Mouse (Mus musculus): ENCODE data around the gene Chn2. TPM values are rescaled to one million over a fixed set of nuclear protein-coding genes. Genes with fewer than 3 reads are reported as not detected.

Gene Chn2
- polyA plus RNA-seq, 1 experiment from 2014 or later: 7.6 TPM

- Histone ChIP-seq H3K36me3 (no peaks in the 10 kb centered on the region), H3K9ac (no peak overlapping the region), H3K4me2 (no peak overlapping the region), H3K9me3 (replicated peaks) (no peaks in the 10 kb centered on the region), H3K27me3 (replicated peaks) (no peaks in the 10 kb centered on the region), H3K4me3 (no peak overlapping the region), H3K4me1 (replicated peaks) (peaks cover 14% of the 10 kb centered on the region), H3K27ac (ENCODE audit: poor library complexity, severe bottlenecking) (no peak overlapping the region)
- WGBS: 86% methylated on average over 6 of the region's 6 CpGs
- no peak for ATAC-seq (ENCODE audit: insufficient number of reproducible peaks, low FRiP score)
These were observed 36.1 kb downstream of the Chn2 start for GRCm38 (mm10) chr6:54075419-54075818.

GRCm38 (mm10) chr6:54076625-54077024 lies 37.3 kb downstream of the Chn2 start:
- WGBS: 71% methylated on average over 5 of the region's 5 CpGs
- Histone ChIP-seq H3K4me1 (replicated peaks) (peaks cover 4% of the 10 kb centered on the region), H3K9me3 (replicated peaks) (no peaks in the 10 kb centered on the region), H3K4me2 (no peak overlapping the region), H3K27me3 (replicated peaks) (no peaks in the 10 kb centered on the region), H3K27ac (ENCODE audit: poor library complexity, severe bottlenecking) (no peak overlapping the region), H3K9ac (no peak overlapping the region), H3K4me3 (no peak overlapping the region), H3K36me3 (no peaks in the 10 kb centered on the region)
- ATAC-seq (ENCODE audit: insufficient number of reproducible peaks, low FRiP score): no peak

- Histone ChIP-seq H3K36me3 (no peaks in the 10 kb centered on the region), H3K27me3 (replicated peaks) (no peaks in the 10 kb centered on the region), H3K4me3 (no peak overlapping the region), H3K4me1 (replicated peaks) (peaks cover 8% of the 10 kb centered on the region; the same call in 1 of the 2 replicates), H3K4me2 (no peak overlapping the region), H3K9me3 (replicated peaks) (no peaks in the 10 kb centered on the region), H3K27ac (ENCODE audit: poor library complexity, severe bottlenecking) (no peak overlapping the region), H3K9ac (no peak overlapping the region)
- ATAC-seq (ENCODE audit: insufficient number of reproducible peaks, low FRiP score): no peak
- WGBS: 29% methylated on average over 2 of the region's 2 CpGs
These were observed 38.9 kb downstream of the Chn2 start for GRCm38 (mm10) chr6:54078269-54078668.

DNA sequence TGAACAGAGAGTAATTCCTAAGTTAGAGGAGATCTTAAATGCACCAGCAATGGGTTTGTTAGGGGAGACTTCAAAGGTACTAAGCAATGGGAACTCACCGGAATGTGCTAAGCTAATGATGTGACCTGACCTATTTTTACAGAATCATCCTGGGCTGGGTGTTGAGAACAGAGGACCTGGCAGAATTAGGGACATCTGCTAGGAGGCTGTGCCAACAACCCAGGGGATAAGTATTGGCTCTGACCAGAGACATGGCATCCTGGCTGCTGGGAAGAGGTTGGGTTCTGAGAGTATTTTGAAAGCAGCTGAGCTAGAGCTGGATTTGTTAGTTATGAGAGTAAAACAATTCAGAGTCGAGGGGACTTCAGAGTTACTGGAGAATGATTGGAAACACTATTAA lies 40.5 kb downstream of the Chn2 start:
- ATAC-seq (ENCODE audit: insufficient number of reproducible peaks, low FRiP score): no peak
- 88% methylated on average over 2 of the region's 2 CpGs for WGBS
- Histone ChIP-seq H3K27ac (ENCODE audit: poor library complexity, severe bottlenecking) (no peak overlapping the region), H3K4me3 (no peak overlapping the region), H3K27me3 (replicated peaks) (no peaks in the 10 kb centered on the region), H3K4me2 (no peak overlapping the region), H3K9me3 (replicated peaks) (no peaks in the 10 kb centered on the region), H3K9ac (no peak overlapping the region), H3K4me1 (replicated peaks) (peaks cover 10% of the 10 kb centered on the region), H3K36me3 (no peaks in the 10 kb centered on the region)

DNA sequence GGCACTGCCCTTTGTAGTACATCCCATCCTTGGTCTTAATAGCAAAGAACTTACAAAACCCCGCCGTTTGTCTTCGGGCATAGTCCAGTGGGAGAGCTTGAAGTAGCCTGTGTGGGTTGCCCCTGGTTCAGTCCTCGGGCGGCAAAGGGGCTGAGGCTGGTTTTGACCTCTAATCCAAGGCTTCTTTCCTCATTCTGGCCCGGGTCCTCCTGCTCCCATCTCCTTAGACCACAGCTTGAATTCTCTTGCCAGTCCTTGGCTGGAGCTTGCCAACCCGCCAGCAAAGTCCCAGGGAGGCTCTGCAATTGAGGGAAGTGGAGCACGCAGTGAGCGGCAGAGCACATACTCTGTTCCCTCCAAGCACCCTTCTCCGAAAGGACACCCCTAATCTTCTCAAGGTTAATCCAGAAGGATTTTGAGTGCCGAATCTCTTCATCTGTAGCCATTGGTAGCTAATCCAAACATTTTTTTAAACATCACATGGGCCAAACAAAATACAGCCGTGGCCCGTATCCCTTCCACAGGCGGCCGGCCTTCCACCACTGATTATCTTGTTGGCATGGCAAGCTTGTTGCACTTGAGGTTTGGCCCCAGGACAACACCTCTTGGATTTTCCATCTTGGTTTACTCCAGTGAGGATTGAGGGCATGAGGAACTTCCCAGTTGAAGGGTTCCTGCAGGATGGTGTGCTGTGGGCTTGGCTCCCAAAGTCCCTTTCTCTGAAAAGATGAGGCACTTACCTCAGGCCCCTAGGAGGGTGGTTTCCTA lies 41.3 kb downstream of the Chn2 start:
- Histone ChIP-seq H3K9ac (no peak overlapping the region), H3K9me3 (replicated peaks) (no peaks in the 10 kb centered on the region), H3K36me3 (no peaks in the 10 kb centered on the region), H3K4me2 (no peak overlapping the region), H3K4me3 (no peak overlapping the region), H3K4me1 (replicated peaks) (peaks cover 19% of the 10 kb centered on the region), H3K27me3 (replicated peaks) (no peaks in the 10 kb centered on the region), H3K27ac (ENCODE audit: poor library complexity, severe bottlenecking) (no peak overlapping the region)
- no peak for ATAC-seq (ENCODE audit: insufficient number of reproducible peaks, low FRiP score)
- 85% methylated on average over 15 of the region's 15 CpGs for WGBS

DNA sequence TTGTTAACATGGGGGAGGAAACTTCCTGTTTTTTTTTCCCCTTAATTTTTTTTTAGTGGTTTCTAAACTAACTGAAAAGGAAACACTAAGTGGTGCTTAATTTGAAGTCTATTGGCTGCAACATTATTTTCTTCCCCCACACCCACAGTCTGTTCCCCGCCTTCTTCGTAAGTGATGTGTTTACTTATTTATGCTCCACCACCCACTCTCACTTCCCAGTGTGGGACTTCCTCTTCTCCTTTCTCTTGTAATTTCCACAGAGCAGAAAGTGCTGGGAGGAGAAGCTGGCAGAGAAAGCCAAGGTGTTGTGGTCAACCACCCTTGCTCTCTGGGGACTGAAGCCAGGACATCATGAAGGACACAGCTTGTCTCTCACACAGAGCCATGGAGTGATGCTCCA lies 43.2 kb downstream of the Chn2 start:
- no peak overlapping the region for H3K9ac ChIP-seq
- H3K4me1 ChIP-seq (replicated peaks): peaks cover 23% of the 10 kb centered on the region
- H3K4me3 ChIP-seq: no peak overlapping the region
- WGBS: 77% methylated on average over 2 of the region's 2 CpGs
- H3K9me3 ChIP-seq (replicated peaks): no peaks in the 10 kb centered on the region
- ATAC-seq (ENCODE audit: insufficient number of reproducible peaks, low FRiP score): no peak
- H3K27me3 ChIP-seq (replicated peaks): no peaks in the 10 kb centered on the region
- H3K4me2 ChIP-seq: no peak overlapping the region
- H3K36me3 ChIP-seq: no peaks in the 10 kb centered on the region
- no peak overlapping the region for H3K27ac ChIP-seq (ENCODE audit: poor library complexity, severe bottlenecking)

GRCm38 (mm10) chr6:54084046-54084445 lies 44.7 kb downstream of the Chn2 start:
- Histone ChIP-seq H3K36me3 (no peaks in the 10 kb centered on the region), H3K4me2 (no peak overlapping the region), H3K4me3 (no peak overlapping the region), H3K9me3 (replicated peaks) (no peaks in the 10 kb centered on the region), H3K4me1 (replicated peaks) (peaks cover 23% of the 10 kb centered on the region), H3K27me3 (replicated peaks) (no peaks in the 10 kb centered on the region), H3K27ac (ENCODE audit: poor library complexity, severe bottlenecking) (no peak overlapping the region), H3K9ac (no peak overlapping the region)
- ATAC-seq (ENCODE audit: insufficient number of reproducible peaks, low FRiP score): no peak
- WGBS: 77% methylated on average over 6 of the region's 6 CpGs

GRCm38 (mm10) chr6:54085009-54085408 lies 45.7 kb downstream of the Chn2 start:
- Histone ChIP-seq H3K9ac (no peak overlapping the region), H3K4me2 (no peak overlapping the region), H3K4me3 (no peak overlapping the region), H3K27me3 (replicated peaks) (no peaks in the 10 kb centered on the region), H3K4me1 (replicated peaks) (peaks cover 23% of the 10 kb centered on the region), H3K36me3 (no peaks in the 10 kb centered on the region), H3K27ac (ENCODE audit: poor library complexity, severe bottlenecking) (no peak overlapping the region), H3K9me3 (replicated peaks) (no peaks in the 10 kb centered on the region)
- ATAC-seq (ENCODE audit: insufficient number of reproducible peaks, low FRiP score): 0 out of 2 replicates have a peak, but pooled peaks have one; percentile 36
- 35% methylated on average over 9 of the region's 9 CpGs for WGBS

DNA sequence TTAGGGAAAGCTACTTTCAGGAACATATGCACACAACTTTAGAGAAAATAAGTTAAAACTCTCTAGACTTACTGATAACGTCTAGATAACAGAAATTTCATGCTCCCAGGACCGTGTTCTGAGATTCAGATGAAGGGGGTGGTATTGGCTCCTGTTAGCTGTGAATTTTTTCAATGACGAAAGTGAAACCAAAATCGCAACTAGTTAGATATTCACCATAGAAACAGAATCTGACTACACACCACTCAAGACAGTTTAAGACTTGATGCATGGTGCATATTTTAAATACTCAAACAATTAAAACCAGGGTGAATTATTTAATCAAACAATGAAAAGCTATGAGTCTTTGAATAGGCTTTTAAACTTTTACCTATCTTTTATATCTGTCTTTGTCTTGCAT lies 48.8 kb downstream of the Chn2 start:
- 54% methylated on average over 4 of the region's 4 CpGs for whole genome bisulfite sequencing
- H3K27me3 ChIP-seq (replicated peaks): no peaks in the 10 kb centered on the region
- ATAC-seq (ENCODE audit: insufficient number of reproducible peaks, low FRiP score): no peak
- H3K9ac ChIP-seq: no peak overlapping the region
- no peaks in the 10 kb centered on the region for H3K9me3 ChIP-seq (replicated peaks)
- peaks cover 26% of the 10 kb centered on the region for H3K4me1 ChIP-seq (replicated peaks)
- H3K27ac ChIP-seq (ENCODE audit: poor library complexity, severe bottlenecking): no peak overlapping the region
- no peak overlapping the region for H3K4me2 ChIP-seq
- H3K36me3 ChIP-seq: no peaks in the 10 kb centered on the region
- no peak overlapping the region for H3K4me3 ChIP-seq

- Histone ChIP-seq H3K36me3 (no peaks in the 10 kb centered on the region), H3K27ac (ENCODE audit: poor library complexity, severe bottlenecking) (no peak overlapping the region), H3K4me2 (no peak overlapping the region), H3K9ac (no peak overlapping the region), H3K4me1 (replicated peaks) (peaks cover 10% of the 10 kb centered on the region), H3K27me3 (replicated peaks) (no peaks in the 10 kb centered on the region), H3K9me3 (replicated peaks) (no peaks in the 10 kb centered on the region), H3K4me3 (no peak overlapping the region)
- no peak for ATAC-seq (ENCODE audit: insufficient number of reproducible peaks, low FRiP score)
- 57% methylated on average over 3 of the region's 3 CpGs for WGBS
These were observed 51.5 kb downstream of the Chn2 start for GRCm38 (mm10) chr6:54090822-54091221.

DNA sequence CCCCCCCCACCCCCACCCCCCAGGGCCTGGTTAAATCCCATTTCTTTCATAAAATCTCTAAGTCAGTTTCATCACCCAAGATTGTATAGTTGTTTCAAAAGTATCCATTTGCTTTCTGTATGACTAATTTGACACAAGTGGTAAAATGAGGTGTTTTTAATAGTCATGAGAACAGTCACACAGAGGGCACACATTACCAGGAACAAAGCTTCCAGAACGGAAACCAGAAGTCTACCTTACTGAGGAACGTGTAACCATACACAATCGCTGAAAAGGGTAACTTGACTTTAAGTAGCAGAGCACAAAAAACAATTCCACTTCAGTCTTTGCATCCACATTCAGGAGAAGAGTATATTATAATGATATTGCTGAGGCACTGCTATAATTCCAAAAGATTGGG lies 53.6 kb downstream of the Chn2 start:
- ATAC-seq (ENCODE audit: insufficient number of reproducible peaks, low FRiP score): no peak
- Histone ChIP-seq H3K36me3 (no peaks in the 10 kb centered on the region), H3K27me3 (replicated peaks) (no peaks in the 10 kb centered on the region), H3K9ac (no peak overlapping the region), H3K4me3 (no peak overlapping the region), H3K27ac (ENCODE audit: poor library complexity, severe bottlenecking) (no peak overlapping the region), H3K4me1 (replicated peaks) (peaks cover 20% of the 10 kb centered on the region), H3K9me3 (replicated peaks) (no peaks in the 10 kb centered on the region), H3K4me2 (no peak overlapping the region)
- WGBS: 71% methylated on average over 3 of the region's 3 CpGs
